Mouse (Mus musculus): ENCODE results near the gene Cntfr. TPM values are rescaled to one million over a fixed set of nuclear protein-coding genes. Genes with fewer than 3 reads are reported as not detected.
"Not testable (repeated sequence)": the region's sequence is repeated elsewhere in the genome, so short reads cannot be mapped to it uniquely, and the experiment has no call there.

Gene Cntfr
- polyA plus RNA-seq, 1 experiment from 2014 or later: 3.7 TPM

DNA sequence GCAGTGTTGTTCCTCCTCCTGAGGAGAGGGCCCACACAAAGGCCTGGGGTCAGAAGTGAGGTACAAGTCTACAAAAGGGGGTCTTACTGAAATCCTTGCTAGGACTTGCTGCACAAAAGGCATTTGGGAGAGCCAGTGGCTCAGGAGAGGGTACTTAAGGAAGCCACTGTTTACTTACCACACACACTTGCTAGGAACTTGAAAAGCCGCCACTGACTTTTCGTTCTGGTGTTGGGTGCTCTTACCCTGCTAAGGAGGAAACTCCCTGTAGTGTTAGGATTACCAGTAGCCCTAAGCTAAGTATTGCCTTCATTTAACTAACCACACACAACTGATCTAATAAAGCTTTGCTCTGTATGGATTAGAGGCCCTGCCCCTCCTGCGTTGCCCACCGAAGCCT, 6.9 kb downstream of the Cntfr start:
- H3K9me3 ChIP-seq (replicated peaks); ATAC-seq (ENCODE audit: insufficient number of reproducible peaks, low FRiP score); H3K4me3 ChIP-seq; H3K4me1 ChIP-seq (replicated peaks); H3K27me3 ChIP-seq (replicated peaks); H3K27ac ChIP-seq (ENCODE audit: poor library complexity, severe bottlenecking); H3K9ac ChIP-seq; H3K4me2 ChIP-seq; H3K36me3 ChIP-seq: not testable (repeated sequence)
- no CpG with 5 or more reads among the region's 4 CpGs for WGBS

DNA sequence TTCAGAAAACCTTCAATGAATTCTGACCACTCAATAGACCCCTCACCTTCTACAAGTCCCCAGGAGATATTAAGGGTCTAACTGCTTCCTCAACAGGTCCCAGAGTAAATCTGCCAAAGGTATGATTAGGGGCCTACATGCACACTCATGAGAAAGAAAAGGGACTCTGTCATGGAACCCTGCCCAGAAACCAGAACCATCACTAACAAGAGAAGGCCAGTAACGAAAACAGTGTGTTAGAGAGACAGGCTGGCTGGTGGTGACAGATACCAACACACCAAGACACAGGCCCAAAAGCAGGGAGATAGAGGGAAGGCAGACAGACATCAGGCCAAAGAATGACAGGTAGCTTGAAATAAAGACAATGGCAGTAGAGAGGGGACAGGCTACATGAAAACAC, 8.3 kb downstream of the Cntfr start:
- not testable (repeated sequence) for H3K36me3 ChIP-seq; H3K27ac ChIP-seq (ENCODE audit: poor library complexity, severe bottlenecking); ATAC-seq (ENCODE audit: insufficient number of reproducible peaks, low FRiP score); H3K9ac ChIP-seq; H3K4me3 ChIP-seq; H3K4me1 ChIP-seq (replicated peaks); H3K9me3 ChIP-seq (replicated peaks); H3K4me2 ChIP-seq; H3K27me3 ChIP-seq (replicated peaks)
- 47% methylated on average over 1 of the region's 1 CpGs for WGBS

DNA sequence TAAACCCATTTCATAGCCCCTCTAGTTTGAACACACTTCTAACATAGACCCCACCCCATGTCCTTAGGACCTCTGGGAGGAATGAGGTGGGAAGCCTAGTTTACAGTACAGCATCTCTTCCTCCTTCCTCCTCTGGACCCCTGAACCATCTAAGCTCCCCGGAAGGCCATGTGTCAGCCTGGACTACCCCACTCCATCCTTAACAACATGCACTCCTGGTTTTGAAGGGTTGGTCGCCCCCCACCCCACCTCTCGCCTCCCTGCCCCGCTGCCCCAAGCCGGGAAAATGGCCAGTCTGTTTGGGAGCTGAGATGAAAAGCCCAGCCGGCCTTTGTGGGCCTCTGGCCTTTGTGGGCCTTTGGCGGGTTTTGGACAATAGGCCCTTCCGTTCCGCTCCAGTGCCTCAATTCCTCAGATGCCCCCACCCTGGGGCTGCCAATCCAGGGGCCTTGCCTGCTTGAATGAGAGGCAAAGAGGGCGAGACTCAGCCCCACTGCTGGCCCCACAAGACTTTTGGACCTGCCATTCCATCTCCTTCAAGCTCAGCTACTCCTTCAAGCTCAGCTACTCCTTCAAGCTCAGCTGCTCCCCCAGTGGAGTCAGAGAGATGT, 10.9 kb downstream of the Cntfr start:
- WGBS: 65% methylated on average over 10 of the region's 10 CpGs
- peaks cover 15% of the 10 kb centered on the region for H3K4me1 ChIP-seq (replicated peaks)
- H3K9me3 ChIP-seq (replicated peaks); ATAC-seq (ENCODE audit: insufficient number of reproducible peaks, low FRiP score); H3K36me3 ChIP-seq; H3K27ac ChIP-seq (ENCODE audit: poor library complexity, severe bottlenecking); H3K9ac ChIP-seq; H3K4me2 ChIP-seq; H3K4me3 ChIP-seq: not testable (repeated sequence)
- peaks cover 15% of the 10 kb centered on the region for H3K27me3 ChIP-seq (replicated peaks)

DNA sequence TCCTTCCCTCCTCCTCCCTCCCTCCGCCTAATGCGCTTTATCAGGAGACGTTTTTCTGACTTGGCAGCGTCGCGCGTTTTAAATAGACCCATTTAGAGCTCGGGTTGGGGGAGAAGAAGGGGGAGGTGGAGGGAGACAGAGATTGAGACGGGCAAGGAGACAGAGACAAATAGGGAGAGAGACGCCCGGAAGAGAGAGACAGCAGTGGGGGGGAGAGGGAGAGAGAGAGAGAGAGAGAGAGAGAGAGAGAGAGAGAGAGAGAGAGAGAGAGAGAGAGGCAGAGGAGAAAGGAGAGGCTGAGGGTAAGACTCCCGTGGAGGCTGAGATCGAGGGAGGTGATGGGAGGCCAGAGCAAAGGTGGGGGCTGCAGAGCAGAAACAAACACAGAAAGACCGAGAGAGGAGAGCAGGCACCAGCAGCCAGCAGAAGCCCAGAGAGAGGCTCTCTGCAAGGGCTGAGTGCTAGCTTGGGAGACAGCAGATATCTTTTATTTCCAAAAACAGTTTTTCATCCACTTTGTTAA, 11.9 kb downstream of the Cntfr start:
- Histone ChIP-seq H3K4me1 (replicated peaks) (peaks cover 23% of the 10 kb centered on the region), H3K27me3 (replicated peaks) (peaks cover 15% of the 10 kb centered on the region), H3K4me2 (peak overlapping the region; percentile 55), H3K4me3 (0 out of 2 replicates have a peak overlapping the region, but pooled peaks have one; percentile 8)
- ATAC-seq (ENCODE audit: insufficient number of reproducible peaks, low FRiP score); H3K27ac ChIP-seq (ENCODE audit: poor library complexity, severe bottlenecking); H3K9ac ChIP-seq; H3K9me3 ChIP-seq (replicated peaks); H3K36me3 ChIP-seq: not testable (repeated sequence)
- WGBS: 0% methylated on average over 13 of the region's 14 CpGs

DNA sequence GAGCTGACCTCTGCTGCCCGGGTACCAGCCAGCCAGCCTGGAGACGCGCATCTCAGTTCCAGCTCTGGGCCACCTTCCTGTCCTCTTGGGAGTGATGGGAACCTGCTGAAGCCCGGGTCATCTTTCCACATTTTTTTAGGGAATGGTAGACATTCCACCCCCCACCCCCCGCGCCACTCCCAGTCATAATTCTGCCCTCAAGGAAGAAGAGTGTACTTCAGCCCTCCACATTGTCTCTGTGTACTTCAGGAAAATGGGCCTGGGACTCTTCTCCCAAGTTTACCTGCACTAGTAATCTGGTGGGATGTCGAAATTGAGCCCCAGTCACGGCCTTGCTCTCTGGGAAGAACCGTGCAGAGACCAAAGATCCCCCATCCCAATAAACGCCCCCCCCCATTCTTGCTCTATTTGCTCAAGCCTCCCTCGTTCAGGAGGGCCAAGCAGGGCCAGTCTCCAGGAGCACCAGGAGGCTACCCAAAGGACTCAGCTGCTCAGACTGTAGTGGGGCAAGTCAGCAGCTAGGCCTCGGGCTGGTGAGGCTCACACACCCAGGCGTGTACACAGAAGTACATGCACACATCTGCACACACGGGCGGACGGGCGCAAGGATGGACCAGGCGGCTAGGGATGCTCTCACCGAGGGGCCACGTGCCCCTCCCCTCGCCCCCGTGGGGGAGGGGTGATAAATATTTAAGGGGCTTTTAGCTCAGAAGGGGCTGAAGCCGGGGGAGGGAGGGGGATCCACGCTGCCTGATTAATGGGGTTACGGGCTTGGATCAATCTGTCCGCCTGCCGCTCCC, 12.6 kb downstream of the Cntfr start:
- not testable (repeated sequence) for ATAC-seq (ENCODE audit: insufficient number of reproducible peaks, low FRiP score); H3K9ac ChIP-seq; H3K9me3 ChIP-seq (replicated peaks); H3K36me3 ChIP-seq
- under 1% methylated on average over 25 of the region's 27 CpGs for WGBS
- Histone ChIP-seq H3K27ac (ENCODE audit: poor library complexity, severe bottlenecking) (peak overlapping the region; percentile 51), H3K4me3 (peak overlapping the region; percentile 27; the same call in 1 of the 2 replicates), H3K27me3 (replicated peaks) (peaks cover 15% of the 10 kb centered on the region), H3K4me2 (peak overlapping the region; percentile 55), H3K4me1 (replicated peaks) (peaks cover 30% of the 10 kb centered on the region)

DNA sequence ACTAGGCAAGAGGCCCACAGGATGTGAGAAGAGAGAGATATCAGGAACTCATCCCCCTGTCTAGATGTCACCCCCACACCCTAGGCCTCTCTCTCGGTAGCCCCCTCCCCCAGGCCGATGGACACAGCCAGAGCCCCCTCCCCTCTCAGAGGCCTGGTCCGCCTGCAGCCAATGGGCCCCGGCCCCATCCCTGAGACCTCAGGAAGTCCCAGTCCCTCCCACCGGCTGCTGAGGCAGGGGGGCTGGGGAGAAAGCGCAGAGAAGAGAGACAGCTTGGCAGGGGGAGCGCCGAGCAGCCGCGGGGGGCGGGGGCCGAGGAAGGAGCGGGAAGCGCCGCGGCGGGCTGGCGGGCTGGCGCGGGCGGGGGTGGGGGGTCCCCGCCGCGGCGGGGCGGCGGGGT, 13.6 kb downstream of the Cntfr start:
- not testable (repeated sequence) for H3K9ac ChIP-seq; H3K27ac ChIP-seq (ENCODE audit: poor library complexity, severe bottlenecking); H3K9me3 ChIP-seq (replicated peaks); H3K36me3 ChIP-seq
- H3K4me1 ChIP-seq (replicated peaks): peaks cover 38% of the 10 kb centered on the region
- 2% methylated on average over 5 of the region's 27 CpGs for WGBS
- peak; percentile 61 for ATAC-seq (ENCODE audit: insufficient number of reproducible peaks, low FRiP score)
- peak overlapping the region; percentile 58 for H3K4me2 ChIP-seq
- peak overlapping the region; percentile 36 for H3K4me3 ChIP-seq
- peaks cover 15% of the 10 kb centered on the region for H3K27me3 ChIP-seq (replicated peaks)

DNA sequence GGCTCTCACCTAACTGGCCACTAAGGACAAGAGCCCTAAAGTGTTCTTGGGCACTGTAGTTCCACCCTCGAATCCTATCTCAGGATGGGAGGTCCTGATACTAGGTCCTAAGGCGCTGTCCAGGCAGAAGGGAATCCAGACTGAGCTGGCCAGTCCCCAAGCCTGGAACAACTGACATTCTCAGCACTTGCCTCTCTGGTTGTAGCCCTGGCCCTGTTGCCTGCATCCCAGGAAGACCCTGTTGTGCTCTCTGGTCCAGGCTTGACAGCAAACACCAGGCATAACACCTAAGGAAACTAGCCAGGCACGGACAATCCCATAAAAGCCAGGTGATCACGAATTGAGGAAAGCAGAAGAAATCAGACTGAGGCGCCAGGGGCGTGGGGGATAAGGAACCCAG, 14.1 kb downstream of the Cntfr start:
- Histone ChIP-seq H3K4me3 (no peak overlapping the region; the same call in 1 of the 2 replicates), H3K27ac (ENCODE audit: poor library complexity, severe bottlenecking) (peak overlapping the region; percentile 9), H3K9me3 (replicated peaks) (no peaks in the 10 kb centered on the region), H3K27me3 (replicated peaks) (peaks cover 15% of the 10 kb centered on the region), H3K9ac (0 out of 2 replicates have a peak overlapping the region, but pooled peaks have one; percentile 37), H3K4me1 (replicated peaks) (peaks cover 43% of the 10 kb centered on the region), H3K36me3 (no peaks in the 10 kb centered on the region), H3K4me2 (peak overlapping the region; percentile 58)
- no peak for ATAC-seq (ENCODE audit: insufficient number of reproducible peaks, low FRiP score)
- 17% methylated on average over 6 of the region's 6 CpGs for WGBS

DNA sequence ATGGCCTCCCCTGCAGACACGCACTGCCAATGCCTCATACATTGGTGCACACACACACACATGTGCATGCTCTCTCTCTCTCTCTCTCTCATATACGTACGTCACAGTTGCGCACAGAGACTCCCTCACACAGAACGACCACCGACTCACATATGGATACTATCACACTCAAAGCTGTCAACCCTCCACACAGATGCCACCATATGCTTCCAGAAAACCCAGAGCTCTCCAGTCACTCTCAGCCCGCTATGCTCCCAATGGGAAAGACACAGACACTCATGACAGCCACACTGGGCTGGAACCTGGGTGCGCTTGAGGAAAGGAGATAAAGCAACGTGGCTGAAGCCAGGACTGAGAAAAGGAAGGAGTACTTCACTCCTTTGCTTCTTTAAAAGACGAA, 14.9 kb downstream of the Cntfr start:
- H3K4me2 ChIP-seq: no peak overlapping the region
- H3K27me3 ChIP-seq (replicated peaks): peaks cover 15% of the 10 kb centered on the region
- no peak overlapping the region for H3K4me3 ChIP-seq
- no peaks in the 10 kb centered on the region for H3K36me3 ChIP-seq
- WGBS: 59% methylated on average over 10 of the region's 10 CpGs
- H3K4me1 ChIP-seq (replicated peaks): peaks cover 51% of the 10 kb centered on the region
- no peak overlapping the region for H3K27ac ChIP-seq (ENCODE audit: poor library complexity, severe bottlenecking)
- no peaks in the 10 kb centered on the region for H3K9me3 ChIP-seq (replicated peaks)
- no peak overlapping the region for H3K9ac ChIP-seq
- ATAC-seq (ENCODE audit: insufficient number of reproducible peaks, low FRiP score): no peak

DNA sequence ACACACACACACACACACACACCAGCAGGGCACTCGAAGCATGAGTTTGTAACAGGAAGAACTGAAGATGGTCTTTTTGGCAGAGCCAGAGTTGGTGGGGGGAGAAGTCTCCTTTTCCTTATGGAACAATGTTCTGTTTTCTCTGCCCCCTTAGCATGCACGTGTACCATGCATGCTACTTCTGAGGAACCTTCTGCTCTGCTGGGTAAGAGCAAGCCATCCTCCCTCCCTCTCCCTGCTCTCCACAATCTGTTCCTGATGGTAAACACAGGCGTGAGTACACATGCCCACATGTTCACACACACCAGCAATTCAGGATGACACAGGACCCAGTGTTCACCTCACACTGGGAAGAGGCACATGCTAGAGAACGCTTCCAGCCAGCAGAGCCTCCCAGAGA, 15.7 kb downstream of the Cntfr start:
- Histone ChIP-seq H3K9me3 (replicated peaks) (no peaks in the 10 kb centered on the region), H3K4me3 (no peak overlapping the region), H3K27me3 (replicated peaks) (peaks cover 20% of the 10 kb centered on the region), H3K9ac (no peak overlapping the region), H3K27ac (ENCODE audit: poor library complexity, severe bottlenecking) (no peak overlapping the region), H3K36me3 (no peaks in the 10 kb centered on the region), H3K4me2 (no peak overlapping the region), H3K4me1 (replicated peaks) (peaks cover 59% of the 10 kb centered on the region)
- ATAC-seq (ENCODE audit: insufficient number of reproducible peaks, low FRiP score): no peak
- 54% methylated on average over 4 of the region's 4 CpGs for WGBS

DNA sequence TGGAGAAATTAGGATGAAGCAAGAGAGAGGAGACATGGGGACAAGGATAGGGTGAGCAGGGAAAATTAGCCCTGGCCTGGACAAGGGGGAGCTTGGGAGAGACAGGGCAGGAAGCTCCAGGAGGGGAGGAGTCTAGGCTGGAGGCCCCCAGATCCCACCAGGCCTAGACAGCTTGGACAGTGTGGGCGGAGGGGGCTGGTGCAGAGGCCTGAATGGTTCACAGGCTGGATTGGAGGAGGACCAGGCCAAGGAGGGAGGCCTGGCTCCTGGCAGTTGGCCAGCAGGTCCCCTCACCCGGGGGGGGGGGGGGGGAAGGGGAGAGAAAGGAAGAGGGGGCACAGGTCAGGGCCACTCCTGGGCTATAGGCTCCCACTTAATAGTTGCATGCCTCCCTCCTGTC, 17.6 kb downstream of the Cntfr start:
- H3K4me3 ChIP-seq: no peak overlapping the region
- no peak overlapping the region; the same call in 1 of the 2 replicates for H3K27ac ChIP-seq (ENCODE audit: poor library complexity, severe bottlenecking)
- WGBS: no CpG with 5 or more reads among the region's 2 CpGs
- peaks cover 29% of the 10 kb centered on the region for H3K27me3 ChIP-seq (replicated peaks)
- H3K36me3 ChIP-seq: no peaks in the 10 kb centered on the region
- H3K4me2 ChIP-seq: no peak overlapping the region
- H3K9ac ChIP-seq: peak overlapping the region; percentile 52; the same call in 1 of the 2 replicates
- no peaks in the 10 kb centered on the region for H3K9me3 ChIP-seq (replicated peaks)
- peak; percentile 46 for ATAC-seq (ENCODE audit: insufficient number of reproducible peaks, low FRiP score)
- peaks cover 67% of the 10 kb centered on the region for H3K4me1 ChIP-seq (replicated peaks)

DNA sequence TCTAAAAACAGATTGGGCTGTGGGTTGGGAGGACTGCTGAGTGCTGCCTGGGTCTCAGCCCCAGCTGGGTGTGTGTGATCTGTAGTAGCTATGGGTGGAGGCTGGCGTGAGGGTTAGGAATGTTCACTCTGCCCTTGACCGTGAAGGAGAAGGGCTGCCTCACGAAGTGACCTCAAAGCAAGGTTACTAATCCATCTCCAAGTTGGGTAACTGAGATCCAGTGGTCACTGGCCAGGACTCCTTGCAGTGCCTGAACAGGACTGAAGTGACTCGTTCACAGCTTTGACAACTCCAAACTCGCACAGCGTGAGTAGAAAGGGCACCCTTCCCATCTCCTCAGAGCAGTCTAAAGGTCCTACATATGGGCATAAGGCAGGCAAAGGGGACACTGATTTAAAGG, 18.0 kb downstream of the Cntfr start:
- Histone ChIP-seq H3K4me1 (replicated peaks) (peaks cover 67% of the 10 kb centered on the region), H3K4me2 (no peak overlapping the region), H3K36me3 (no peaks in the 10 kb centered on the region), H3K4me3 (no peak overlapping the region), H3K9ac (peak overlapping the region; percentile 52; the same call in 1 of the 2 replicates), H3K9me3 (replicated peaks) (no peaks in the 10 kb centered on the region), H3K27me3 (replicated peaks) (peaks cover 33% of the 10 kb centered on the region), H3K27ac (ENCODE audit: poor library complexity, severe bottlenecking) (no peak overlapping the region; the same call in 1 of the 2 replicates)
- ATAC-seq (ENCODE audit: insufficient number of reproducible peaks, low FRiP score): no peak
- 42% methylated on average over 6 of the region's 6 CpGs for WGBS
